Mouse (Mus musculus) thymus, adult 2 months (tissue): ENCODE results near the gene Rock2. TPM values are rescaled to one million over a fixed set of nuclear protein-coding genes. Genes with fewer than 3 reads are reported as not detected.

ENCODE experiments used
- DNase-seq: peaks from one replicate; pipeline ENCODE4 v3.0.0; 2021
- H3K27ac ChIP-seq: fragments of 200-500 bp; 2 replicates; pipeline ENCODE4 v1.5.1; 2012; ENCODE audit warnings: low read length, control low read depth; ENCODE audit not compliant: control insufficient read depth, insufficient read depth
- H3K27me3 ChIP-seq: fragments of 200-500 bp; 2 replicates; pipeline ENCODE4 v1.6.1; 2012; ENCODE audit warnings: mild to moderate bottlenecking, low read length, moderate library complexity, mixed read lengths; ENCODE audit not compliant: control insufficient read depth, insufficient read depth
- H3K36me3 ChIP-seq: fragments of 200-500 bp; 2 replicates; pipeline ENCODE4 v1.6.1; 2012; ENCODE audit warnings: mild to moderate bottlenecking, low read length, moderate library complexity; ENCODE audit not compliant: control insufficient read depth, insufficient read depth
- H3K4me1 ChIP-seq: fragments of 200-500 bp; replicated peaks from 2 replicates; pipeline ENCODE4 v1.6.1; 2012; ENCODE audit warnings: low read length; ENCODE audit not compliant: control insufficient read depth, insufficient read depth
- H3K4me3 ChIP-seq: fragments of 200-500 bp; 2 replicates; pipeline ENCODE4 v1.5.1; 2012; ENCODE audit warnings: mild to moderate bottlenecking, low read length, control low read depth, moderate library complexity; ENCODE audit not compliant: control insufficient read depth, insufficient read depth
- CTCF ChIP-seq: fragments of 200-500 bp; IDR thresholded peaks from 2 replicates; pipeline ENCODE4 v1.5.1; 2012; ENCODE audit warnings: mild to moderate bottlenecking, control low read depth, low read length, moderate library complexity, borderline replicate concordance; ENCODE audit not compliant: control insufficient read depth, poor library complexity, insufficient read depth; ENCODE audit errors: extremely low read depth
- POLR2A ChIP-seq: fragments of 200-500 bp; IDR thresholded peaks from 2 replicates; pipeline ENCODE4 v1.6.1; 2012; ENCODE audit warnings: mild to moderate bottlenecking, low read length, control low read depth, moderate library complexity; ENCODE audit not compliant: control insufficient read depth, poor library complexity, insufficient read depth; ENCODE audit errors: extremely low read depth
- WGBS: fragments of 180-500 bp; shearing (Covaris S2); methylation state at CpG from one replicate; pipeline ENCODE4 v1.1.7; 2018; 5-methylcytosine and 5-hydroxymethylcytosine counted together
- polyA plus RNA-seq: library from polyadenylated mRNA; depleted of rRNA; stranded (reverse); fragments of >200 nt; gene quantifications from 2 replicates; pipeline ENCODE4 v1.2.3, GENCODE M21; 2012; rRNA removed

The Rock2 gene
- polyA plus RNA-seq, 1 experiment, result 5.4 TPM

GRCm38 (mm10) chr12:17032694-17033463, 138.2 kb downstream of the Rock2 start:
- Histone ChIP-seq H3K4me3 (peak overlapping the region; percentile 29; the same call in 1 of the 2 replicates), H3K4me1 (peaks cover 8% of the 10 kb centered on the region), H3K27ac (peak overlapping the region; percentile 34), H3K36me3 (no peaks in the 10 kb centered on the region), H3K27me3 (no peaks in the 10 kb centered on the region)
- 22% methylated on average over 13 of the region's 13 CpGs for WGBS
- peak; percentile 74 for DNase-seq
- TF ChIP-seq POLR2A (no peak), CTCF (no peak)

- Histone ChIP-seq H3K27ac (peak overlapping the region; percentile 25; the same call in 1 of the 2 replicates), H3K27me3 (no peaks in the 10 kb centered on the region), H3K36me3 (no peaks in the 10 kb centered on the region), H3K4me1 (peaks cover 8% of the 10 kb centered on the region), H3K4me3 (no peak overlapping the region)
- peak; percentile 18 for DNase-seq
- 50% methylated on average over 9 of the region's 9 CpGs for WGBS
- TF ChIP-seq CTCF (no peak), POLR2A (no peak)
Observed at GRCm38 (mm10) chr12:17033464-17033841, 138.8 kb downstream of the Rock2 start.

- TF ChIP-seq POLR2A (no peak), CTCF (no peak)
- WGBS, result 94% methylated on average over 5 of the region's 5 CpGs
- no peak overlapping the region for H3K27ac ChIP-seq
- H3K4me3 ChIP-seq, result no peak overlapping the region
- DNase-seq, result no peak
- H3K27me3 ChIP-seq, result no peaks in the 10 kb centered on the region
- H3K4me1 ChIP-seq, result peaks cover 8% of the 10 kb centered on the region
- no peaks in the 10 kb centered on the region for H3K36me3 ChIP-seq
Observed at GRCm38 (mm10) chr12:17034671-17035070, 140.0 kb downstream of the Rock2 start.

- DNase-seq, result peak; percentile 53
- no peaks in the 10 kb centered on the region for H3K36me3 ChIP-seq
- 47% methylated on average over 2 of the region's 2 CpGs for WGBS
- H3K4me1 ChIP-seq, result peaks cover 8% of the 10 kb centered on the region
- H3K4me3 ChIP-seq, result no peak overlapping the region
- H3K27me3 ChIP-seq, result no peaks in the 10 kb centered on the region
- no peak overlapping the region for H3K27ac ChIP-seq
- TF ChIP-seq POLR2A (no peak), CTCF (no peak)
Observed at GRCm38 (mm10) chr12:17035128-17035527, 140.4 kb downstream of the Rock2 start.

DNA sequence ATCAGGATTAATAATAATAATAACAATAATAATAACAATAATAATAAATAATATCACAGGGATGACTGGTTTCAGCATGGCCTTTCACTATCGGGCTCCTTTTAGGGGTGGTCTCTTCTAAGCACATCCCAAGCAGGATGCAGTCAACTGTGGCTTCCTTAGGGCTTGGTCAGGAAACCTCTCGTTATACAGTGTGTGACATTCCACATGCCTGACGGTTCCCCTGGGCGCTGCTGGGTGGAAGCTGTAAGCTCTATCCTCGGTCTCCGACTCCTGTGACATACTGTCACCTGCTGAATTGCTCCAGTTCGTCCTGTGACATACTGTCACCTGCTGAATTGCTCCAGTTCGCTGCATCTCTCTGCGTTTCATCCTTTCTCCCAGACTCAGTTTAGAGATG, 141.8 kb downstream of the Rock2 start:
- WGBS, result 75% methylated on average over 9 of the region's 9 CpGs
- no peak for TF ChIP-seq POLR2A
- no peak overlapping the region for H3K4me3 ChIP-seq
- no peaks in the 10 kb centered on the region for H3K36me3 ChIP-seq
- DNase-seq, result no peak
- H3K27me3 ChIP-seq, result no peaks in the 10 kb centered on the region
- H3K27ac ChIP-seq, result no peak overlapping the region
- H3K4me1 ChIP-seq, result peaks cover 8% of the 10 kb centered on the region

- WGBS, result 58% methylated on average over 14 of the region's 14 CpGs
- no peaks in the 10 kb centered on the region for H3K27me3 ChIP-seq
- peaks cover 7% of the 10 kb centered on the region for H3K4me1 ChIP-seq
- H3K27ac ChIP-seq, result no peak overlapping the region
- no peak overlapping the region for H3K4me3 ChIP-seq
- H3K36me3 ChIP-seq, result no peaks in the 10 kb centered on the region
- DNase-seq, result no peak
- TF ChIP-seq CTCF (no peak), POLR2A (no peak)
Observed at GRCm38 (mm10) chr12:17037053-17037610, 142.4 kb downstream of the Rock2 start.

Other genes starting within 250 kb of the Rock2 start
- gene Ntsr2, start 241.5 kb upstream of the Rock2 start, polyA plus RNA-seq, result 0.36 and 3.0 TPM in 2 replicates
- 1.2 and 10.6 TPM in 2 replicates for gene Greb1, start 94.0 kb upstream of the Rock2 start, polyA plus RNA-seq
- 18.8 and 19.9 TPM in 2 replicates for gene E2f6, start 83.9 kb upstream of the Rock2 start, polyA plus RNA-seq
- 89.0 and 114 TPM in 2 replicates for gene Pqlc3, start 105.5 kb downstream of the Rock2 start, polyA plus RNA-seq
- gene 2410004P03Rik, start 116.8 kb downstream of the Rock2 start, polyA plus RNA-seq, result 1.1 TPM in 2 replicates